Mouse (Mus musculus) inflammation-experienced regulatory T-cells, adult 6 months (primary cell): ENCODE results near the gene Egfl7. TPM values are rescaled to one million over a fixed set of nuclear protein-coding genes. Genes with fewer than 3 reads are reported as not detected.

Source experiments
- ATAC-seq: one replicate; pipeline ENCODE4 v1.8.0; 2017
- polyA plus RNA-seq, 3 experiments: library from polyadenylated mRNA; unstranded; fragments of 100-300 nt; shearing (Covaris generic); gene quantifications; one replicate each; pipeline ENCODE4 v1.2.1; 2017

Egfl7 gene
- polyA plus RNA-seq, 3 experiments from 2014 or later, result 1.7 to 2.3 TPM; not detected in 1

DNA sequence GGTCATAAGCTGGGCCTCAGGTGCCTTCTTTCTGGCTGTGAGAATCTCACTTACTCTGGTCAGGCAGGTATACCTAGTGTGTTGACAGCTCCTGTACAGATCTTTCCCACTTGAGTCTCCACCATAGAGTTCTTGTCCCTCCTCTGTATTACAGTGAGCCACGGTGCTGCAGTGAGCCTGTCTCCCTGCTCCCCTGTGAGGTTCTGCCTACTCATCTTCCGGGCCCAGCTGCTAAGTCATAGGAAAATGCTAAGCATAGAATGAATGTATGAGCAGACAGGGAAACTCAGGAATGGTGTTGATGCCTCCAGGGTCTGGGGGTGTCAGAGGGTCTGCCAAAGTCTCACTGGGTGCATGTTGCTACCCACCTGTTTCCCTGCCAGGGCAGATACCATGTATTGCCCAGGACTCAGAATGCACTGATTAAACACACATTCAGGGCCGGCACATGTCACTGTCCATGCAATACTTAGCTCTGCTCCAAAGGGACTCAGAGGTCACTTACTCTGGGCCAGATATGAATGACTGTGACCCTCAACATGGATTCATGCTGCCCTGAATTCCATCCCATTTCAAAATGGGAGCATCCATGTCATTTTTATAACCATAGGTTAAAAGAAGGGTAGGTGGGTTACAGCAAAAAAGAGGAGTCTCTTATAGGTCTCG is 35.8 kb downstream of the Egfl7 start:
- no peak for ATAC-seq

DNA sequence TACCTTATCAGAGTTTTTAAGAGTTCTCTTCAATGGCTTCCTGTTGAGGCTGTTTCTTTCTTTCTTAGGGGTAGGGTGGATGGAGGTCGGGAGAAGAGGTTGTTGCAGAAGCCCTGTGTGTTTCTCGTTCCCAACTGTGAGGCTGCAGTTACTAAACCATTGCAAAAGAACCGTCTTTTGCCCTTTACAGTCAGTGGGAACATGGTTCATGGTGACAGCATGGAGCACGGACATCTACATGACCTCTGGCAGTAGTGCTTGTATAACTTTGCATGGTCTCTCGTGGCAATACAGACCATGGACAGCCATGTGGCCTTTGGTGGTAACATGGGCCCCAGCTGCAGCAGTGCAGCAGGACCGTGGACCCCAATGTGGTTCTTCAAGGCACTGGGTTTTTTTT is 37.5 kb downstream of the Egfl7 start:
- ATAC-seq, result no peak

DNA sequence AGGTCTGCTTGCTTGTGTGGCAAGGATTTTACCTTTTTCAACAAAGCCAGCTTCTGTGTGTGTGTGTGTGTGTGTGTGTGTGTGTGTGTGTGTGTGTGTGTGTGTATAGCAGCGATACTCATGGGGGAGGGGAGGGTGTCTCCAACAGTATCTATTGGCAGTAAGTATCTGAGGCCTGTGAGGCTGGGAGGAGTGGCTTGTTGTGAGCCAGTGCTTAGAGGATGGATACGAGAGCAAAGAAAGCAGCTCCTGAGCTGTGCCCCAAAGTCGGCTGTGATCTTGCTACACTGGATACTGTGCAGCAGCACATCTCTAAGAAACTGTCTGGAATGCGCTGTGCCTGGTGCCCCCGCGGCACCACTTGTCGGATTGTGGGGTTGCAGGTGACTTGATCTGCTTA is 38.1 kb downstream of the Egfl7 start:
- ATAC-seq, result no peak

DNA sequence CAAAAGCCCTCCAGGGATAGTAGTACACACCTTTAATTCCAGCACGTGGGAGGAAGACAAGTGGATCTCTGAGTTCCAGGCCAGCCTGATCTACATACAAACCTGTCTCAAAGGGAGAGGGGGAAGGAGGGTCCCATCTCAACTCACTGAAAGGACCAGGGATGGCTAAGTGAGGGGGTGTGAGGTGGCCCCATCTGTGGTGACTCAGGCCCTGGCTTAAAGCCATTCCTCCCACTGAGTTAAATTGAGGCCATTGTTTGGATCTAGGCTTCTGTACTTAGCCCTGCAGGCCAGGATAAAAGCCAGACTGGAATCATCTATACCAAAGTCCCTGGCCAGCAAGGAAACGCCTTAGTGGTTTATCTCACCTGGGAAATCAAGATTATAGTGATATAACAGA is 41.4 kb downstream of the Egfl7 start:
- no peak for ATAC-seq

DNA sequence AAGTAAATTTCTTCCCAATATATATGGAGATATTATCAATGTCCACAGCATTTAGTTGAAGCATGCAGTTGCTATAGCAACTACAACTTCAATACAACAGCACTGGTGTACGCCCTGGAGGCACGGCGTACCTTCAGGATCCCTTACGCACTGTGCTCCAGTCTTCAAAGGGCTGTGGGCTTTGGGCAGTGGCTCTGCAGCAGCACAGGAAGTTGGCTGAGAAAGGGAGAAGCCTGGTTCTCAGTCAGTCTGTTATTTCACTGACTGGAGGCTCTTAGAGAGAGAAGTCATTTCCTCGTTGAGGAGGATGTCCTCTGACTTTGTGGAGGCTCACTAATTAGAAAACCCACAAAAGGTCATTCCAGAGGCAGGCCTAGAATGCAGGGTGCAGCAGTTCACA is 43.2 kb downstream of the Egfl7 start:
- ATAC-seq, result peak; percentile 60

DNA sequence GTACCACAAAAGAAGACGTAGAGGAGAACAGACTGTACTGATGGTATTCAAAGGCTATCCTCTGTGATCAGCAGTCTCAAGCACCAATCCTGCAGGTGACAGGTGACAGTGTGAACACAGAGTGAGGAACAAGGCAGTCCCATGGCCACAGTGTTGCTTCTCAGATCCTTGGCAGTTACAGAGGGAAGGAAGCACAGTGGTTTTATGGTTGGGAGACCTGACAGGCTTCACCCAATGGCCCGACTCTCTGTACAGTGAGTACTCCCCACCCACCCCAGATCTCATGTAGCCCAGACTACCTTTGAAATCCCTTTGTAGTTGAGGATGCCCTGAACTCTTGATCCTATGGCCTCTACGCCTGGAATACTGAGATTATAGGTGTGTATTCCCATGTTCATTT is 45.6 kb downstream of the Egfl7 start:
- ATAC-seq, result no peak

DNA sequence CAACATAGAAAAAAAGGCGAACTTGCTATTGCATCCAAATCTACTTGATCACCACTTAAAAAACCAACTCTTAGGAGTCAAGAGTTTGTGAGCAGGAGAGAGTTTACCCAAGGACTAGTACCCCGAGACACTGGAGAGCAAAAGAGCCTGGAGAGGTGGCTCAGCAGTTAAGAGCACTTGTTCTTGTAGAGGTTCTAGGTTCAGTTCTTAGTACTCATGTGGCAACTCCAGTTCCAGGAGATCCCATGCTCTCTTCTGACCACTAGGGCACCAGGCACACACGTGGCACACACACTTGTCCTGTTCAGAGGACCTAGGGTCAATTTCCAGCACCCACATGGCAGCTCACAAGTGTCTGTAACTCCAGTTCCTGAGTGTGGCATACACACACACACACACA is 46.3 kb downstream of the Egfl7 start:
- no peak for ATAC-seq

DNA sequence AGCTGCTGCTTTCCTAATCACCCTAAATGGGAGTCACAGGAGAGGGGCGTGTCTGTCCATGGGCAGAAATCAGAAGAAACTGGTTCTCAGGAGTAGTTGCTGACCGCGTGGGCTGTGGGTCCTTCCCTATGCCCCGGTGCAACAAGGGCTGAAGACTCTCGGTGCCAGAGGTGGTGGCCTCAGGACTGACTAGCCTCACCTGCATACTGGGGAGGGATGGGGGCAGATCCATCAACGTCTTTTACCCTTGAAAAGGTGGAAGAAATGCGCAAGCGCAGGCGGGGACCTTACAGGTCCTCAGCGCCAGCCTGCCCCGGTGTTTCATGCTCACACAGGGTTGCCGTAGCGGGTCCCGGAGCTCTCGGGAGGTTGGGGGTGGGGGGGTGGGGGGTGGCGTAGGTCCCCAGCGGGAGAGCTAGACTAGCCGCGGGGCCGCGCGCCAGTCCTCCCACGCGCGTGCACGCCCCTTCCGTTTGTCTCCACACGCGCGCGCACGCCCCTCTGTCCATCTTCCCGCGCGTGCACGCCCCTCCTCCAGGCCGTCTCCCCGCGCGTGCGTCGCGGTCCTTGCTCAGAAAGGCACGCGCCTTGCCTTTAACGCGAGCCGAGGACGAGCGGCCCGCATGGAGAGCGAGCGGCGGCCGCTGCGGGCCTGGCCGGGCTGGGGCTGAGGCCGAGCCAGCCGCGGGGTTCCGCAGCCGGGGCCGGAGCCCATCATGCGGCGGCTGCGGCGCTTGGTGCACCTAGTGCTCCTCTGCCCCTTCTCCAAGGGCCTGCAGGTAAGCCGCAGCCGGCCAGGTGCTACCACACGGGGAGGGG is 48.3 kb downstream of the Egfl7 start, which contains the start of gene Fam69b:
Fam69b (plus strand) TSS at position 537 of the 819 bp plus-strand sequence.
- peak; percentile 66 for ATAC-seq

DNA sequence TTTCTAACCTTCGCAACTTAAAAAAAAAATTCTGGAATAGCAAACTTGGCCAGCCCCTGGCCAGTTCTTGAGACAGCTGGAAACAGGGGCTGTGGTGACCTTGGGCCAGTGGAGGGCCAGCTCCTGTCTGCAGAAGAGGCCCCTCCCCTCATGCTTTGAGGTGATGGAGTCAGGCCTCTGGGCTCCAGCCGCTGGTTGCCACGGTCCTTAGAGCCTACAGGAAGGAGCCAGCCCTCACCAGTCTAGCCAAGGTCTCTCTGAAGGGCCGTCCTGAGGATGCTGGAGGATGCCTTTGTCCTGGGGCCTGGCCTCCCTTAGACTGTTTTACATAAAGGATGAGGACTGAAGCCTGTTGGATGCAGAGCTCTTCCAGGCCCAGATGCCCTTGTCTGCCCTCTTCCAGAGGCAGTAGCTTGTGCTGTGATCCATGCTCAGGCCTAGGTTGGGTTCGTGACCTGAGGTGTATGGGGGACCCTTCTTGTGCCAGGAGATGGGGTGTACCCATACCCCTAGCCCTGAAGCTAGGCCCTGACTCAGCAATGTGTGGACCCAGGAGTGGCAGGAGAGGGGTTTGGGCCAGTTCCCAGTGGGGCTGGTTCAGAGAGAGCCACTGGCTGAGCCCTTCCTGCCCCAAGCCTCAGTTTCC is 49.1 kb downstream of the Egfl7 start:
- ATAC-seq, result no peak

DNA sequence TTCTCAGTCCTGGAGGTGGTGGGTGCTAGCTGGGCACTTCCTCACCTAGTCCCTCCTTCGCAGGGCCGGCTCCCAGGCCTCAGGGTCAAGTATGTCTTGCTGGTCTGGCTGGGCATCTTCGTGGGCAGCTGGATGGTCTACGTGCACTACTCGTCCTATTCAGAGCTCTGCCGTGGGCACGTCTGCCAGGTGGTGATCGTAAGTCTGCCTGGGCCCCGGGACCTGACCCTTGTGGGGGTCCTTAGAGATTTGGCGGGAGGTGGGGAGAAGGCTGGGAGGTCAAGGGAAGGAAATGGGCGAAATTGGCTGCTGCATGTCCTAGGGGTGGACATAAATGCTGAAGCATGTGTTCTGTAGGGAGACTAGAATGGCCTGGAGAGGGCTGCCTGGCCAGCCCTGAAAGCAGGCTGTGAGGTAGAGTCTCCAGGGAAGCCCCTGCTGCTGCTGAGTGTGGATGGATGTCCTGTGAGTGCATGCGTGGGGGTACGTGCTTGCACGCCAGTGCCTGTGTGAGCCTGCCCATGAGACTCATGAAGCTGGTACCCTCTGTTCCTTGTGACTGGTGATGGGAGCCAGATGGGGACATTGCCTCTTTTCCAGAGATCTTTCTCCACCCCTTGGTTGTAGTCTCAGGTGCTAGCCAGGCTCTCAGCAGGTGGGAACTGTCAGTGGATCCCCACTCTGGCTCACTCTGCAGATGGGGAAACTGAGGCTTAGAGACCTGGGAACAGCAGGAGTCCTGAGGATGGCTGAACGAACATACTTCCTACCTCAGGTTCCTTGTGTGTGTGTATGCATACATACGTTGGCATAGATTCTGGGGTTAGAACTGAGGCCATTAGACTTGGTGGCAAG is 53.0 kb downstream of the Egfl7 start:
- no peak for ATAC-seq

DNA sequence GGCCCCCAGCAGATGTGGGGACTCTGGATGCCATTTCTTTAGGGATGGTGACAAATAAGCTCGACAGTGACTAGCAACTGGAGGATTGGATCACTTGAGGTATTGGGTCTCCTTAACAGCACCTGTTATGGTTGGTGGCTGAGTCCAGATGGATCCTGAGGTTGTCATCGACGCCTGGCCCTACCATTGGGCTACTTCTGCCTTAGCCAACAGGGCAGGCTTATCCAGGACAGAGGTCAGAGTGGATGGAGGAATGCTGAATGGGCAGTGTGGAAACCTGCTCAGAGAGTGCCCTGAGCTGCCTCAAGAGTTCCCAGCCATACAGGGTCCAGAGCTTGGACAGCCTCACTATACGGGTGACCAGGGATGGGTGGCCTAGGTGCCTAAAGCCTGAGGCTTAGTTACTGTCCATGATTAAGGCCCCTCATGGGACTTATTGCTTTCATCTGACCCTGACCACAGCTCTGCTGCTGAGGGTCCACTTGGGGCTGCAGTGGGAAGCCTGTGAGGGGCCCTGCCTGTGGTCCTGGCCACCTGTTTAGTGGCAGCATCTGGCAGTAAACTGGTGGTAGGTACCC is 54.2 kb downstream of the Egfl7 start:
- ATAC-seq, result no peak

DNA sequence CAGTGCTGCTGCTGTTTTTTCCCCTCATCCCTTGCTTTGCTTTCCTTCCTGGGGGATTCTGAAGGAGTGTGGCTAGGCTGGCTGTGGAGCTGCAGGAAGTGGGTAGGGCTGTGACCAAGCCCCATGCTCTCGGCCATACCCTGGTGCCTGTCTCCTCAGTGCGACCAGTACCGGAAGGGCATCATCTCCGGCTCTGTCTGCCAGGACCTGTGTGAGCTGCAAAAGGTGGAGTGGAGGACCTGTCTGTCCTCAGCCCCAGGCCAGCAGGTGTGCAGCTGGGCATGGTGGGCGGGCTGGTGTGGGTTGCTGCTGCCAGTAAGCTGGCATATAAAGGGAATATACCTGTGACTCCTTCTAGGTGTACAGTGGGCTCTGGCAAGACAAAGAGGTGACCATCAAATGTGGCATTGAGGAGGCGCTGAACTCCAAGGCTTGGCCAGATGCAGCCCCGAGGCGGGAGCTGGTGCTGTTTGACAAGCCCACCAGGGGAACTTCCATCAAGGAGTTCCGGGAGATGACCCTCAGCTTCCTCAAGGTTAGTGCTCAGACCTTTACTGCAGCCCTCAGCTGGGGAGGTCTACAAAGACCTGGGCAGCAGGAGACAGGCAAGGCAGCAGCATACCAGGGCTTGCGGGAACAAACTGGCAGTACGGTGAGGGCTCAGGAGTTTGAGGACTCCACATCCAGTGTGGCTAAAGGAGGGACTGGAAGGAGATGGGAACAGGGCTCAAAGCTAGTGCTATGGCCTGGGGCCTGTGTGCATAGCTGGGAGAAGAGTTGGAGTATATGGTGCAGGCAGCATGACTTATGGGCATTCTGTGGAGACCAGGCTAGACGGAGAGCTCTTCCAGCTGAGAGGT is 55.0 kb downstream of the Egfl7 start:
- no peak for ATAC-seq

DNA sequence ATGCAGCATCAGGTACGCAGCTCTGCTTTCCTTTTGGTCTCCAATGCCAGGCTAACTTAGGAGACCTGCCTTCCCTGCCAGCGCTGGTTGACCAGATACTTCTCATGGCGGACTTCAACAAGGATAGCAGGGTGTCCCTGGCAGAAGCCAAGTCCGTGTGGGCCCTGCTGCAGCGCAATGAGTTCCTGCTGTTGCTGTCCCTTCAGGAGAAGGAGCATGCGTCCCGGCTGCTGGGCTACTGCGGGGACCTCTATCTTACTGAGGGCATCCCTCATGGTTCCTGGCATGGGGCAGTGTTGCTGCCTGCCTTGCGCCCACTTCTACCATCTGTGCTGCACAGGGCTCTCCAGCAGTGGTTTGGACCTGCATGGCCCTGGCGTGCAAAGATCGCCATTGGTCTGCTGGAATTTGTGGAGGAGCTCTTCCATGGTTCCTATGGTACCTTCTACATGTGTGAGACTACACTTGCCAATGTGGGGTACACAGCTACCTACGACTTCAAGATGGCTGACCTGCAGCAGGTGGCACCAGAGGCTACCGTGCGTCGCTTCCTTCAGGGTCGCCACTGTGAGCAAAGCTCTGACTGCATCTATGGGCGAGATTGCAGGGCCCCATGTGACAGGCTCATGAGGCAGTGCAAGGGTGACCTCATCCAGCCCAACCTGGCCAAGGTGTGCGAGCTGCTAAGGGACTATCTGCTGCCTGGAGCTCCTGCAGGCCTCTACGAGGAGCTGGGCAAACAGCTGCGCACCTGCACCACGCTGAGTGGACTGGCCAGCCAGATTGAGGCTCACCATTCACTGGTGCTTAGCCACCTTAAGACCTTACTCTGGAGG is 55.9 kb downstream of the Egfl7 start:
- ATAC-seq, result no peak

DNA sequence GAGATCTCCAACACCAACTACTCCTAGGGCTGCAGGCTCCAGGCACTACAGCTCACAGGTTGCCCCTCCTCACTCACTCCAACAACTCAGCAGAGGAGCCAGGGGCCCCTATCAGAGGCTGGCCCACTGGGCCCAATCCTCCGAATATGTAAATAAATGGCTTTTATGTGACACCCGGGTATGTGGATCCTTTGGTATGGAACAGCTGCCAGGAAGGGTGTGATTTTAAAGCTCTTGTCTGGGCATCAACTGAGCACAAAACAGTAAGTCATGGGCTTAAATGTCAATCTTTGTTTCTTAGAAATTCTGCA is 56.5 kb downstream of the Egfl7 start:
- no peak for ATAC-seq

DNA sequence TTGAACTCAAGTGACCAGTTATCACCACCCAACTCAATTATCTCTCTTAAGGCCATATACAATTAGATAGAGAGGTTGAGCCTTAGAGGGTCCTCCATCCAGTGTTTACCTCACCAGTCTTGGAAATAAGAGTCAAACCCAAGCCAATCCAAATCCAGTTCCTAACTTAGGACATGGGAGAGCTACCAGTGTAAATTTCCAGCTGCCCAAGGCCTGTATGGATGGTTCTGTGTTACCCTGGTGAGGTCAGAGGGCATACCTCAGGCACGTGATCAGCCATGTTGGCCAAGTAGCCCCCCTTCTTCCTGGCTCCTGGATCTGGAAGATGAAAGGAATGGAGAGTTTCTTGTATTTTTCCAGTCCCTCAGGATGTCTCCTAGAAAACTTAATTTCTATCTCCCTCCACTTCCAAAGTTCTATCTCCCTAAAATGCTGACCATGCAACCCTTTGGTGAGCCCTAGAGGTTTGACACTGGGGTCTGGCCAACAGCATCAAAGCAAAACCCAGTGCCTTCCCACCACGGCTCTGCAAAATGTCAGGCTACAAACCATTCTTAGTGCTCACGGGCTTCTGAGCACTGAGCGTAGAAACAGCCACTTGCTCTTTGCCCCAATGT is 57.6 kb downstream of the Egfl7 start:
- ATAC-seq, result no peak

DNA sequence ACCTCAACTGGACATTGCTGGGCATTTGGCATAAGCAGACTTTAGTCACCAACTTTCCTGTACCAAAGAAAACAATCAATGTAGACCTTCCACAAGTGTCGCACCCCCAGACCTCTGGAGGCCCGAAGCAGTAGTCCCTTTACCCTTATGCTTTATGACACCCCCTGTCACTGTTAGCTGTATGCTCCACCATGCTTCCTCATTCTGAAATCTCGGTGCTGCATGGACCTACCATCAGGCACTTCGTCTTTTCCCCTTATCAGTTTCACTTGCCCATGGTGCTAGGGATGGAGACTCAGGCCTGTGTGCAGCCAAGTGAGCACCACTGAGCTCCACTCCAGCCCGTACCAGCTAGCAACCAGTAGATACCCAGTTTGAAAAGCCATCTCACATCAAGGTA is 58.2 kb downstream of the Egfl7 start:
- ATAC-seq, result no peak

DNA sequence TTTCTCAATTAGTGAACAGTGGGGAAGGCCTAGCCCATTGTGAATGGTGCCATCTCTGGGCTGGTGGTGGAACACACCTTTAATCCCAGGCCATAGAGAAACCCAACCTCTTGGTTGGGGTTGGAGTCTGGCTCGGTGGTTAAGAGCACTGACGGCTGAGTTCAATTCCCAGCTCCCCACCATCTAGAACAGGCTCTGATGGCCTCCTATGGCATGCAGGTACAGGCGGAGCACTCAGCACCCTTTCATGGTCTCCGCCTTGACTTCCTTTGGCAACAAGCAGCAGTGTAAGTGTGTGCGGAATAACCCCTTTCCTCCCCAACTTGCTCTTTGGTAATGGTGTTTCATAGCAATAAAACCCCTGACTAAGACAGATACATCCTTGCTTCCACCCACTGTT is 58.8 kb downstream of the Egfl7 start:
- no peak for ATAC-seq

DNA sequence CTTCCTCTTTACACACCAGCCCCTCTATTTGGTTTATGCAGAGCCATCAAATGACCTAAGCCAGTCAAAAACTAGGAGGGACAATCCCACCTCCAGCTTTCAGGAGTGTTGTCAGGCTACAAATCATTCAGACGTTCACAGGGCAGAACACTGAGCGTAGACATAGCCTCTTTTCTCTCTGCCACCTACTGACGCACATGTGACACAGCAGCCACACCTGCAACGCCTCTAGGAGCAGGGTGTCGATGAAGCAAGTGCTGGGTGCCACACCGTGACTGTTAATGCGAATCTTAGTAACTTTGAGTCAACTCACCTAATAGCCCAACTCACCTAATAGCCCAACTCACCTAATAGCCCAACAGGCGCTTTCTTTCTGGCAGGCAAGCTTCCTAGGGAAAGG is 59.3 kb downstream of the Egfl7 start:
- ATAC-seq, result peak; percentile 62

DNA sequence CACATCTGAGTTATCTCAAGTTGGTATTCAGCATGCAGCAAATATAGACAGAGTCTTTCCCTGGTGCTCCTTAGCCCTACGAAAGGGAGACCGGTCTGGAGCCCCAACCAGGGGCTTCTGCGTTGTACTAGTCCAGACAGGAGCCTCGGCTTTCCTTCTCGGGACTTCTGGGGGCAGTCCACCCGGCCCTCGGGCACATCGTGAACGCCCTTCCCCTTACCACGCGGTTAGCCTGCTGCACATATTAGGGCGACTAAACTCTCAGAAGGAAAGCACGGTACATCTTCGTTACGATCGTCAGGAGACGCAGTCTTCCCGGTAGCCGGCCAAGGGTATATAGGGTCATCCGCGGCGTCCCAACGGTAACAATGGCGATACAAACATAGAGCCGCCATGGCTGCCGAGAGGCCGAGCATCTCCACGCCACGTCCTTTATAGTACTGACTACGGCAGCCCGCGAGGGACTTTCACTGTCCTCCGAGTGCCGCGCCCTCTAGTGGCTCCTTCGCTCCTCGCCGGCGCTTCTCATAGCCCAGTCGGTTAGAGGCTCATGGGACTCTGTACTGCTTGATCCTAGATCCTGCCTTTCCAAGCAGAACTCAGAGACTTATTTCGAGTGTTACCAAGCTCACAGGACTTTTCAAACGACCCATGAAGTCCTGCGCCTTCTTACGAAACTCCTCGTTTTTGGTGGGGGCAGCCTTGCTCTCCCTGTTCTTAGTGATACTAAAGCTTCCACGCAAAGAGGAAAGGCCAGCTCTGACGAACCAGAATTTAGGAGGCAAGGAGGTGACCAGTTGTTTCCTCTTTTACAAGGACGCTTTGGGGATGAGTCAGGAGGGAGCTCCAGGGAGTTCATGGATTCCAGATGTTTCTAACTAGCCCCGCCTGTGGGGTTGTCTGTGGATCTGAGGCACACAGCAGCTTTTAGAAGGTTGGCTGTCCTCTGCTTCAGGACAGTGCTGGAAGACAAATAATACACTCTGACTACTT is 60.3 kb downstream of the Egfl7 start:
- ATAC-seq, result peak; percentile 79
